Mouse (Mus musculus) limb, embryonic 11.5 days (tissue): ENCODE data around the gene Vmn1r233. TPM values are rescaled to one million over a fixed set of nuclear protein-coding genes. Genes with fewer than 3 reads are reported as not detected.
A peak's percentile ranks its signal among the peaks of the same experiment; 100 is the strongest.

Experiments used
- ATAC-seq: fragments of 200-750 bp; cut with Nextera tagmentation; 2 replicates; pipeline ENCODE4 v1.8.0; 2017; ENCODE audit warnings: low read depth; ENCODE audit not compliant: insufficient number of reproducible peaks, low FRiP score, low TSS enrichment
- DNase-seq: peaks from one replicate; pipeline ENCODE4 v3.0.0-alpha.2; 2015; ENCODE audit warnings: low spot score
- H3K27ac ChIP-seq: fragments of 300-500 bp; sonication (generic); replicated peaks from 2 replicates; pipeline ENCODE4 v1.5.1; 2014; ENCODE audit warnings: low read depth, mild to moderate bottlenecking, low read length
- H3K27me3 ChIP-seq: fragments of 300-500 bp; sonication (generic); 2 replicates; pipeline ENCODE4 v1.6.1; 2014; ENCODE audit warnings: mild to moderate bottlenecking, low read length, mixed read lengths; ENCODE audit not compliant: control insufficient read depth, insufficient read depth
- H3K36me3 ChIP-seq: fragments of 300-500 bp; sonication (generic); 2 replicates; pipeline ENCODE4 v1.6.1; 2014; ENCODE audit warnings: mild to moderate bottlenecking, low read length, moderate library complexity, mixed read lengths; ENCODE audit not compliant: control insufficient read depth, insufficient read depth
- H3K4me1 ChIP-seq: fragments of 300-500 bp; sonication (generic); 2 replicates; pipeline ENCODE4 v1.6.1; 2014; ENCODE audit warnings: low read length, mixed read lengths; ENCODE audit not compliant: control insufficient read depth, insufficient read depth
- H3K4me2 ChIP-seq: fragments of 300-500 bp; sonication (generic); 2 replicates; pipeline ENCODE4 v1.6.1; 2014; ENCODE audit warnings: low read depth, mild to moderate bottlenecking, moderate library complexity; ENCODE audit not compliant: severe bottlenecking
- H3K4me3 ChIP-seq: fragments of 300-500 bp; sonication (generic); 2 replicates; pipeline ENCODE4 v1.5.1; 2014; ENCODE audit warnings: low read depth, low read length
- H3K9ac ChIP-seq: fragments of 300-500 bp; sonication (generic); 2 replicates; pipeline ENCODE4 v1.6.1; 2014; ENCODE audit warnings: mild to moderate bottlenecking, low read length
- H3K9me3 ChIP-seq: fragments of 300-500 bp; sonication (generic); 2 replicates; pipeline ENCODE4 v1.6.1; 2016; ENCODE audit warnings: low read length; ENCODE audit not compliant: control insufficient read depth
- WGBS: fragments of 180-500 bp; shearing (Covaris S2); extraction: QIAGEN DNeasy Blood & Tissue Kit; methylation state at CpG from one replicate; pipeline ENCODE4 v1.1.7; 2014; 5-methylcytosine and 5-hydroxymethylcytosine counted together
- polyA plus RNA-seq: library from polyadenylated mRNA; unstranded; fragments of >200 nt; fragmentation: Nextera tagmentation; extraction: Ambion mirVana; gene quantifications from 2 replicates; pipeline ENCODE4 v1.2.1, GENCODE M21; 2014

Gene Vmn1r233
- polyA plus RNA-seq, 1 experiment from 2014 or later = not detected

GRCm38 (mm10) chr17:20946636-20947035, 49.6 kb downstream of the Vmn1r233 start:
- no peak for DNase-seq
- no peaks in the 10 kb centered on the region for H3K27me3 ChIP-seq
- peak overlapping the region; percentile 69 for H3K4me2 ChIP-seq
- no peaks in the 10 kb centered on the region; the same call in 1 of the 2 replicates for H3K36me3 ChIP-seq
- peak overlapping the region; percentile 68 for H3K4me3 ChIP-seq
- no peaks in the 10 kb centered on the region for H3K9me3 ChIP-seq
- H3K27ac ChIP-seq = no peak overlapping the region
- H3K4me1 ChIP-seq = 0 out of 2 replicates have a peak, but pooled peaks cover 3% of the 10 kb centered on the region
- no peak for ATAC-seq
- H3K9ac ChIP-seq = peak overlapping the region; percentile 80

DNA sequence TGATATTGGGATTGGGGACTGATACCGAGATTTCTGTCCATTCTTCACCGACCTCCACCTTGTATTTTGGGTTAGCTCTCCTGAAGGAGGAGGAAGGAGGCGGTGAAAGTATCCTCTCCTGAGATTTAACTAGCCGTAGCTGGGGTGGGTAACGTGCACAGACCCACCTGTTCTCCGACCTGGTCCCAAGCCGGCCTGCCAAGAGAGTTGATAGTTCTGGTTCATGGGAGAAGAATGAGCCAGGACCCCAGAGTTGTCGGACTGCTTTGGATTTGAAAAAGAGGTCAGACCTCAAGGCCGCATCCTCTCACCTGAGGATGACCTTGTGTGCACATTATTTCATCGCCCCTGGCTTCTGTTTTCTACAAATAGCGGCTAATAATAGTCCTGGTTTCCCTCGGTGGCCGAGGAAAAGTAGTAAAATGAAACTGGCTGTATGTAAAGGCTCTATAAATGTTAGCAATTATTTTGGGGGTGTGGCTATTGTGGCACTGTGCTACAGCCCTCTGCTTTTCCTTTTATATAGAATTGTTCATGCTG, 50.2 kb downstream of the Vmn1r233 start:
- 1% methylated on average over 13 of the region's 13 CpGs for WGBS
- no peaks in the 10 kb centered on the region for H3K9me3 ChIP-seq
- H3K9ac ChIP-seq = peak overlapping the region; percentile 80
- DNase-seq (peak; percentile 47), ATAC-seq (no peak)
- H3K4me1 ChIP-seq = 0 out of 2 replicates have a peak, but pooled peaks cover 3% of the 10 kb centered on the region
- H3K36me3 ChIP-seq = no peaks in the 10 kb centered on the region; the same call in 1 of the 2 replicates
- peak overlapping the region; percentile 69 for H3K4me2 ChIP-seq
- peak overlapping the region; percentile 68 for H3K4me3 ChIP-seq
- no peaks in the 10 kb centered on the region for H3K27me3 ChIP-seq
- peak overlapping the region; percentile 78 for H3K27ac ChIP-seq

GRCm38 (mm10) chr17:20944985-20945891, 51.0 kb downstream of the Vmn1r233 start, which contains the start of gene Ppp2r1a:
Gene Ppp2r1a, plus strand, starts transcription at chr17:20945311.
- peak; percentile 97 for DNase-seq
- under 1% methylated on average over 69 of the region's 69 CpGs for whole genome bisulfite sequencing
- peak; percentile 98 for ATAC-seq
- Histone ChIP-seq H3K36me3 (no peaks in the 10 kb centered on the region), H3K27me3 (no peaks in the 10 kb centered on the region), H3K27ac (peak within 1 kb of the TSS; percentile 78), H3K9ac (peak within 1 kb of the TSS; percentile 80), H3K9me3 (no peaks in the 10 kb centered on the region), H3K4me3 (peak within 1 kb of the TSS; percentile 68), H3K4me2 (peak within 1 kb of the TSS; percentile 69), H3K4me1 (0 out of 2 replicates have a peak, but pooled peaks cover 3% of the 10 kb centered on the region)

DNA sequence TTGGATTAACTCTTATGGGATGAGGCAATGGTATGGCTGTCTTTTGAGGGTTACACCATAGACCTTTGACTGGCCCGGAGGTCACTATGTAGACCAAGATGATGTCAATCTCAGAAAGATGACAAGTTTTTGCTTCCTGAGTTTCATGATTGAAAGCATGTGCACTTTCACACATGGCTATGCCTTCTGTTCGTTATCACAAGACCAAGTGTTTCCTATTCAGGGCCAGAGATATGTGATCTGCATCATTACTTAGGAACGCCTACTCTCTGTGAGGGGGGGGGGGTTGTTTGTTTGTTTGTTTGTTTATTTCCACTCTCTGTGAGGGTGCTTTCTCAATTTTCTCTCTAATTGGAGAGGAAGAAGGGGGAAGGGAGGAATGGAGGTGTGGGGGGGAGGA, 52.0 kb downstream of the Vmn1r233 start:
- DNase-seq (no peak), ATAC-seq (no peak)
- Histone ChIP-seq H3K27ac (peak overlapping the region; percentile 37), H3K9me3 (no peaks in the 10 kb centered on the region), H3K9ac (peak overlapping the region; percentile 52), H3K27me3 (no peaks in the 10 kb centered on the region), H3K4me2 (peak overlapping the region; percentile 47), H3K4me1 (0 out of 2 replicates have a peak, but pooled peaks cover 3% of the 10 kb centered on the region), H3K36me3 (no peaks in the 10 kb centered on the region), H3K4me3 (peak overlapping the region; percentile 41)
- WGBS = 52% methylated on average over 3 of the region's 3 CpGs

Other genes with a start within 250 kb of the Vmn1r233 start
- not detected in 2 replicates for gene Vmn1r228, start 210.3 kb downstream of the Vmn1r233 start, polyA plus RNA-seq
- gene Vmn1r229, start 184.9 kb downstream of the Vmn1r233 start, polyA plus RNA-seq = 0.01 TPM in 1 of 2 replicates, not detected in the other
- not detected in 2 replicates for gene Vmn1r230, start 156.0 kb downstream of the Vmn1r233 start, polyA plus RNA-seq
- not detected in 2 replicates for gene Vmn1r231, start 91.4 kb downstream of the Vmn1r233 start, polyA plus RNA-seq
- not detected in 2 replicates for gene Vmn1r232, start 76.8 kb downstream of the Vmn1r233 start, polyA plus RNA-seq
- 431 TPM in 2 replicates for gene Ppp2r1a, start 51.2 kb downstream of the Vmn1r233 start, polyA plus RNA-seq
- 20.2 and 22.4 TPM in 2 replicates for gene Zfp160, start 12.4 kb upstream of the Vmn1r233 start, polyA plus RNA-seq
- gene Vmn1r234, start 229.6 kb upstream of the Vmn1r233 start, polyA plus RNA-seq = not detected in 2 replicates